Comparison of ENCODE assay signal across 7 mouse cellular contexts in the genomic region with DNA sequence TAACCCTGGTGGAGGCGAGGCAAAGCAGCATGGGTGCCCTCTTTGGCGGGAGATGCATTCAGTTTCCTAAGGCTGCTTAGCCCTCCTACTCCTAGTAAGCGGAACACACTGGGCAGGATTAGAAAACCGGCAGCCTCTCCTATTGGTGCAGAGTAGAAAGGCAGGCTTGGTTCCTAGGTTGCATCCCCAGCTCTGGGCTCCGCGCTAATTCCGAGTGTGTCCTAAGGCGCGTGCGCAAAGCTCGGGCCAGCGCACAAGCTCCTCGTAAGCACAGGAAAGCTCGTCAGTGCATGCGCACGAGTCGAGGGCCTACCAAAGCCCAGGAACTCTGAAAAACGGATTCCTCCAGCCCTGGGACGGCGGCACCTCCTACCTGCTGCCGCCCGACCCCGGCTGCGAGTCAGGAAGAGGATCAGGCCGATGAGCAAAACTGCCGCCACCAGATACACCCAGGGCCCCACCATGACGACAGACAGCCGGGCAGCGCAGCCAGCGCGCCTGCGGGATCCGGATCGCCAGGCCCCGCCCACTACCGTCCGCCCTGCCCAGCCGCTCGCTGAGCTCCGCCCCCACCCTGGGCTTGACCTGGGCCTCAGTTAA. TPM values are rescaled to one million over a fixed set of nuclear protein-coding genes. Genes with fewer than 3 reads are reported as not detected.
DNase-seq lines count a peak whose midpoint lies in the region; ATAC-seq lines count a peak whose summit lies in the region.

A gene (minus strand): TSS at position 558 of the 600 bp plus-strand sequence.

- peak within 1 kb of the TSS; percentile 70 for H3K4me3 ChIP-seq in intestine, embryonic 16.5 days (ENCODE audit: low read length)
- peak within 1 kb of the TSS; percentile 60 for H3K4me3 ChIP-seq in midbrain, embryonic 11.5 days (ENCODE audit: low read depth, low read length)

- peak; percentile 97 for ATAC-seq in intestine, embryonic 16.5 days
- ATAC-seq in midbrain, embryonic 11.5 days (ENCODE audit: low FRiP score) = peak; percentile 96

- no peaks in the 10 kb centered on the region for H3K9me3 ChIP-seq in intestine, embryonic 16.5 days (ENCODE audit: control insufficient read depth, low read length)
- no peaks in the 10 kb centered on the region for H3K9me3 ChIP-seq in midbrain, embryonic 11.5 days (ENCODE audit: control insufficient read depth, low read length)

- H3K27me3 ChIP-seq in intestine, embryonic 16.5 days (replicated peaks; ENCODE audit: control insufficient read depth, insufficient read depth, low read length) = no peaks in the 10 kb centered on the region
- no peaks in the 10 kb centered on the region for H3K27me3 ChIP-seq in midbrain, embryonic 11.5 days (ENCODE audit: control insufficient read depth, insufficient read depth, low read length)

- peaks cover 23% of the 10 kb centered on the region for H3K4me1 ChIP-seq in intestine, embryonic 16.5 days (ENCODE audit: control insufficient read depth, insufficient read depth, low read length)
- peaks cover 17% of the 10 kb centered on the region for H3K4me1 ChIP-seq in midbrain, embryonic 11.5 days (ENCODE audit: control insufficient read depth, insufficient read depth, low read length)

- WGBS in intestine, embryonic 16.5 days = under 1% methylated on average over 40 of the region's 40 CpGs
- under 1% methylated on average over 40 of the region's 40 CpGs for WGBS in midbrain, embryonic 11.5 days

- DNase-seq in adrenal gland, adult 8-10 months = peak; percentile 89
- DNase-seq in embryo, embryonic 9.5 days (ENCODE audit: extremely low spot score) = peak; percentile 93
- peak; percentile 83 to 92 for DNase-seq in gastrocnemius, postnatal 4 days (ENCODE audit: low spot score in 2 of 2)
- DNase-seq in left cerebral cortex, postnatal 36 days (ENCODE audit: low spot score in 2 of 2) = peak; percentile 96
- DNase-seq in midbrain, embryonic 11.5 days (ENCODE audit: low spot score, missing footprints) = peak; percentile 99
- peak; percentile 93 for DNase-seq in skeletal muscle tissue, adult 2 months (ENCODE audit: low read depth, low spot score)

- peak within 1 kb of the TSS; percentile 99 for H3K27ac ChIP-seq in intestine, embryonic 16.5 days (ENCODE audit: low read length)
- peak within 1 kb of the TSS; percentile 96 for H3K27ac ChIP-seq in midbrain, embryonic 11.5 days (ENCODE audit: low read depth, low read length)

- peak within 1 kb of the TSS; percentile 93 for H3K9ac ChIP-seq in intestine, embryonic 16.5 days (ENCODE audit: low read depth, low read length)
- peak within 1 kb of the TSS; percentile 86 for H3K9ac ChIP-seq in midbrain, embryonic 11.5 days (ENCODE audit: low read length)

- peak within 1 kb of the TSS; percentile 58 for H3K4me2 ChIP-seq in intestine, embryonic 16.5 days (ENCODE audit: low read depth, low read length)
- H3K4me2 ChIP-seq in midbrain, embryonic 11.5 days = peak within 1 kb of the TSS; percentile 48

- intact Hi-C loops in left cerebral cortex, postnatal 36 days (cut with DNase I) = no loop called here

- H3K36me3 ChIP-seq in intestine, embryonic 16.5 days (ENCODE audit: control insufficient read depth, insufficient read depth, low read length) = no peaks in the 10 kb centered on the region; the same call in 1 of the 2 replicates
- peaks cover 2% of the 10 kb centered on the region; the same call in 1 of the 2 replicates for H3K36me3 ChIP-seq in midbrain, embryonic 11.5 days (ENCODE audit: control insufficient read depth, insufficient read depth, low read length)

RNA-seq across cellular contexts. Expression of the gene that starts here (rescaled TPM):
- 100 to 1,000 TPM; 228 to 279 (median 260) TPM for total RNA-seq in adrenal gland, adult 8-10 months (2022)
- 10 to 100 TPM; 77.2 to 85.1 TPM for total RNA-seq in gastrocnemius, postnatal 4 days (2021)
- polyA plus RNA-seq in intestine, embryonic 16.5 days (2015; fragmentation: Nextera tagmentation; extraction: Ambion mirVana) = 87.1 and 88.0 TPM in 2 replicates
- total RNA-seq in left cerebral cortex, postnatal 36 days (2021) = 100 to 1,000 TPM in 1 of 2 experiments, 10 to 100 TPM in 1; 97.9 to 102 TPM
- 37.6 and 46.7 TPM in 2 replicates for polyA plus RNA-seq in midbrain, embryonic 11.5 days (2014; fragmentation: Nextera tagmentation; extraction: Ambion mirVana)

Comparison
In these comparisons a context has a peak if more than half of its experiments do, and no peak if none do; other contexts are left out.
1. Peak in every context shown above with its lines: DNase-seq, ATAC-seq, H3K4me3 ChIP-seq and H3K27ac ChIP-seq.